Mouse (Mus musculus) heart, embryonic 14.5 days (tissue): ENCODE measurements around the gene Camk2b. TPM values are rescaled to one million over a fixed set of nuclear protein-coding genes. Genes with fewer than 3 reads are reported as not detected.

Source experiments
- ATAC-seq: fragments of 200-750 bp; cut with Nextera tagmentation; 2 replicates; pipeline ENCODE4 v1.8.0; 2017; ENCODE audit warnings: low read depth, moderate TSS enrichment; ENCODE audit not compliant: insufficient number of reproducible peaks, insufficient read depth, low FRiP score
- H3K27ac ChIP-seq, 2 experiments: fragments of 200-500 bp in 1 of 2; fragments of 300-500 bp in 1 of 2; sonication (generic) in 1 of 2; replicated peaks in 1 of 2; 2 replicates each; pipeline ENCODE4 v1.5.1; 2012 to 2014; ENCODE audit warnings: low read depth in 2 of 2, low read length in 2 of 2, control low read depth in 1 of 2, mild to moderate bottlenecking in 1 of 2, mixed read lengths in 1 of 2; ENCODE audit not compliant: control insufficient read depth in 1 of 2, insufficient read depth in 1 of 2
- H3K27me3 ChIP-seq: fragments of 300-500 bp; sonication (generic); 2 replicates; pipeline ENCODE4 v1.6.1; 2014; ENCODE audit warnings: mild to moderate bottlenecking, low read length, control low read depth; ENCODE audit not compliant: control insufficient read depth, insufficient read depth
- H3K36me3 ChIP-seq: fragments of 300-500 bp; sonication (generic); 2 replicates; pipeline ENCODE4 v1.6.1; 2014; ENCODE audit warnings: mild to moderate bottlenecking, control low read depth, low read length, mixed read lengths; ENCODE audit not compliant: control insufficient read depth, insufficient read depth
- H3K4me1 ChIP-seq, 2 experiments: fragments of 200-500 bp in 1 of 2; fragments of 300-500 bp in 1 of 2; sonication (generic) in 1 of 2; 2 replicates each; pipeline ENCODE4 v1.6.1; 2012 to 2014; ENCODE audit warnings: low read length in 2 of 2, control low read depth in 1 of 2, mixed read lengths in 1 of 2; ENCODE audit not compliant: control insufficient read depth in 2 of 2, insufficient read depth in 2 of 2
- H3K4me2 ChIP-seq: fragments of 300-500 bp; sonication (generic); 2 replicates; pipeline ENCODE4 v1.6.1; 2014; ENCODE audit warnings: mild to moderate bottlenecking, low read length
- H3K4me3 ChIP-seq, 2 experiments: fragments of 200-500 bp in 1 of 2; fragments of 300-500 bp in 1 of 2; sonication (generic) in 1 of 2; 2 replicates each; pipeline ENCODE4 v1.5.1; 2012 to 2014; ENCODE audit warnings: low read length in 2 of 2, mild to moderate bottlenecking in 2 of 2, control low read depth in 1 of 2, low read depth in 1 of 2, moderate library complexity in 1 of 2; ENCODE audit not compliant: control insufficient read depth in 1 of 2, insufficient read depth in 1 of 2
- H3K9ac ChIP-seq: fragments of 300-500 bp; sonication (generic); 2 replicates; pipeline ENCODE4 v1.6.1; 2014; ENCODE audit warnings: mild to moderate bottlenecking, low read length
- H3K9me3 ChIP-seq: fragments of 300-500 bp; sonication (generic); 2 replicates; pipeline ENCODE4 v1.6.1; 2016; ENCODE audit warnings: low read length, control low read depth; ENCODE audit not compliant: control insufficient read depth
- WGBS: fragments of 180-500 bp; shearing (Covaris S2); extraction: QIAGEN DNeasy Blood & Tissue Kit; methylation state at CpG from one replicate; pipeline ENCODE4 v1.1.7; 2014; 5-methylcytosine and 5-hydroxymethylcytosine counted together
- polyA plus RNA-seq: library from polyadenylated mRNA; unstranded; fragments of >200 nt; fragmentation: Nextera tagmentation; extraction: Ambion mirVana; gene quantifications from 2 replicates; pipeline ENCODE4 v1.2.1, GENCODE M21; 2014

Gene Camk2b
- polyA plus RNA-seq, 1 experiment from 2014 or later, result 2.5 TPM

DNA sequence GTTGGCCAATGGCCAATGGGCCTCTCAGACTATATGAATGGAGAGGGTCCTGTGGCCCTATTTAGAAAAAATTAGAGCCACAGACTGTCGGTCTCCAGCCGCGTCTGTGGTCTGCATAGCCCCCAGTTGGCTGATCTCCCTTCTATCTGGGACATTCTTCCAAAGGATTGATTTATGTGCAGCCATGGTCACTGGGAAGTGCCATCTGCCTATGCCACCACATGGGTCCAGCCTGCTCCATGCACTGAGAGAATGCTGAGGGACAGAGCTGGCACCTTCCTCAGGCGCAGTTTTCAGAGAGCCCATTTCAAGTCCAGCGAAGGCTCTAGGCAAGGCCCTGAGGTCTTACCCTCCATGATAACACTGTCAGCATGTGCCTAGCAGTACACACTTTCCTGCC, 72.0 kb downstream of the Camk2b start:
- no peaks in the 10 kb centered on the region for H3K27me3 ChIP-seq
- no peaks in the 10 kb centered on the region for H3K9me3 ChIP-seq
- no peak for ATAC-seq
- H3K27ac ChIP-seq, result no peak overlapping the region
- no peak overlapping the region for H3K4me3 ChIP-seq
- no peak overlapping the region for H3K9ac ChIP-seq
- H3K4me2 ChIP-seq, result no peak overlapping the region
- no peaks in the 10 kb centered on the region for H3K36me3 ChIP-seq
- WGBS, result 88% methylated on average over 5 of the region's 5 CpGs
- H3K4me1 ChIP-seq, result peaks cover 4 to 6% of the 10 kb centered on the region in 2 experiments; a peak in 3 of 4 replicates

- ATAC-seq, result no peak
- Histone ChIP-seq H3K9ac (no peak overlapping the region), H3K4me2 (no peak overlapping the region), H3K27me3 (no peaks in the 10 kb centered on the region), H3K27ac (no peak overlapping the region), H3K4me3 (no peak overlapping the region), H3K36me3 (no peaks in the 10 kb centered on the region), H3K9me3 (no peaks in the 10 kb centered on the region), H3K4me1 (no peaks in the 10 kb centered on the region)
- WGBS, result 30% methylated on average over 4 of the region's 4 CpGs
Observed at GRCm38 (mm10) chr11:5990910-5991309, 75.3 kb downstream of the Camk2b start.

DNA sequence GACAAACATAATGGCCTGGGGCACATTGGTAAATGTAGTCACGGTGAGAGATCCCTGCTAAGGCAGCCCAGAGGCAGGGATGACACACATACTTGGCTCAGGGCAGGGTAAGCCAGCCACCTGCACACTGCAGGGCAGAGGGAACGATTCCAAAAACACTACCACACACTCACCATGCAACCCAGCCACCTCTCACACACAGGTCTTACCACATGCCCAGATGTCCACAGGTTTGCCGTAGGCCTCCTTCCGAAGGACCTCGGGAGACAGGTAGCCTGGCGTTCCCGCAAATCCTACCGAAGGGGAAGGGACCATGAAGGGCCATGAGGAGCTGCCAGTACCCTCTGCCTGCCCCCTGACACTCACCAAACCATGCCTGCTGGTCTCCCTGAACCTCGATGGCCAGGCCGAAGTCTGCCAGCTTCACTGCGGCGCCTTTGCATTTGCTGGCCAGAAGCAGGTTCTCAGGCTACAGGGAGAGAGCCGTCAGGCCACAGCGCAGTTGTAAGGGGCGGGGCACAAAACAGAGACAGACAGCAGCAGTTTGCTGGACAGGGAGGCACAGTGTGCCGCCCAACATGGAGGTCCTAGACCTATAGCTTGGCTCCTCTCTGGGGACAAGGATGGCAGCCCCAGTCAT, 76.1 kb downstream of the Camk2b start:
- Histone ChIP-seq H3K4me1 (no peaks in the 10 kb centered on the region), H3K9ac (no peak overlapping the region), H3K4me2 (no peak overlapping the region), H3K9me3 (no peaks in the 10 kb centered on the region), H3K4me3 (no peak overlapping the region), H3K36me3 (no peaks in the 10 kb centered on the region), H3K27ac (no peak overlapping the region), H3K27me3 (no peaks in the 10 kb centered on the region)
- WGBS, result 81% methylated on average over 16 of the region's 16 CpGs
- no peak for ATAC-seq

DNA sequence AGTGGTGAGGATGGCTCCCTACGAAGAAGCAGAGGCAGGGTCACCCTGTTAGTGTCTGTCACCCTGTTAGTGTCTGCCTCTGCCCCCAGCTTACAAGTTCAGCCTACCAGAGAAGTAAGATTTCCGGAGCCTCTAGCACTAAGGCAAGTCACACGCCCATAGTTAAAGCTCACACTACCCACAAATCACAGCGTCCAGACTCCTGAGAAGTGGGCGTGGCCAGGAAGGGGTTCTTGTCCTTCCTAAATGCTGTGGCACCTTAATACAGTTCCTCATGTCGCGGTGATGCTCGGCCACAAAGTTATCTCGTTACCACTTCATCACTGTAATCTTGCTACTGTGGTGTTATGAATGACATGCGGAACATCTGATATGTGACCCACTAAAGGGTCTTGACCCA, 78.0 kb downstream of the Camk2b start:
- no peaks in the 10 kb centered on the region for H3K9me3 ChIP-seq
- no peak overlapping the region for H3K27ac ChIP-seq
- H3K4me1 ChIP-seq, result no peaks in the 10 kb centered on the region
- H3K4me2 ChIP-seq, result no peak overlapping the region
- H3K4me3 ChIP-seq, result no peak overlapping the region
- ATAC-seq, result no peak
- no peaks in the 10 kb centered on the region for H3K36me3 ChIP-seq
- WGBS, result 72% methylated on average over 10 of the region's 10 CpGs
- H3K27me3 ChIP-seq, result no peaks in the 10 kb centered on the region
- no peak overlapping the region for H3K9ac ChIP-seq

DNA sequence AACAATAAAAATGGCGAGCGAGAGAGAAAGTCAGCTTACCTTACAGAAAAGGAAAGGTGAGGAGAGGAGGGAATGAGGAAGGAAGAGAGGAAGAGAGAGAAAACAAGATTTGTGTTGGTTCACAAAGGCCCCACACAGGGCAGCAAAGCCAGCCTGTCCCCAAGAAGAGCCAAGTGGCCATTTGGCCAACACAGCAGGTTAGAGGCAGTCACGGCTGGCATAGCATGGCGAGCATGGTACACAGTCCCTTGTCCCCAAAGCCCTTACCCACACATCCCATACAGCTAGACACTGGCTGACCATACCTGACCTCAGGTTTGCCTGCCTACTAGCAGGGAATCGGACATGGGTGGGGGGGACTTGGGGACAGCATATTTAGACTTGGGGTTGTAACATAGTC, 82.5 kb downstream of the Camk2b start:
- Histone ChIP-seq H3K27ac (no peak overlapping the region), H3K36me3 (no peaks in the 10 kb centered on the region), H3K4me3 (no peak overlapping the region), H3K4me1 (no peaks in the 10 kb centered on the region), H3K4me2 (no peak overlapping the region), H3K27me3 (no peaks in the 10 kb centered on the region), H3K9me3 (no peaks in the 10 kb centered on the region), H3K9ac (no peak overlapping the region)
- 95% methylated on average over 5 of the region's 5 CpGs for whole genome bisulfite sequencing
- ATAC-seq, result no peak

GRCm38 (mm10) chr11:5981323-5981722, 84.8 kb downstream of the Camk2b start:
- Histone ChIP-seq H3K9ac (no peak overlapping the region), H3K9me3 (no peaks in the 10 kb centered on the region), H3K4me2 (no peak overlapping the region), H3K4me3 (no peak overlapping the region), H3K36me3 (no peaks in the 10 kb centered on the region), H3K27ac (no peak overlapping the region), H3K4me1 (peaks cover 0 to 1% of the 10 kb centered on the region in 2 experiments; a peak in 1 of 4 replicates), H3K27me3 (no peaks in the 10 kb centered on the region)
- 81% methylated on average over 7 of the region's 7 CpGs for WGBS
- no peak for ATAC-seq

DNA sequence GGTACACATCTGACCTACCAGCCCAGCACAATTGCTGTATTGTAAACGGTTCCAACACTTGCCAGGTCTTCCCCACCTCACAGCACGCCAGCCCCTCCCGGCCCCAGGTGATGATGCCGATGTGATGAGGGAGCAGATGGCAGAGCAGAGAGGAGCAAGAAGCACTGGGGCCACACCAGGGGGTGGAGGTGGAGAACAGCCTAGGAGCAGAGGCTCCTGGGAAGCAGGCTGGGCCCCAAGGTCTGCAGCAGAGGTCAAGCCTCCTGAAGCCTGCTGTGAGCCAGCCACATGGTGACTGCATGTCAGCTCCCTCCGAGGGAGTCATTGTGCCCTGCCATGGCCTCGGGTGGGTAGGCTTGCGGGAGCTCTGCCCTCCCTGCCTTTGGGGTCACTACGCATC, 85.6 kb downstream of the Camk2b start:
- WGBS, result 67% methylated on average over 8 of the region's 8 CpGs
- Histone ChIP-seq H3K4me3 (no peak overlapping the region), H3K27me3 (no peaks in the 10 kb centered on the region), H3K4me2 (no peak overlapping the region), H3K27ac (no peak overlapping the region), H3K9ac (no peak overlapping the region), H3K4me1 (peaks cover 2 to 6% of the 10 kb centered on the region in 2 experiments; a peak in 2 of 4 replicates), H3K36me3 (no peaks in the 10 kb centered on the region), H3K9me3 (no peaks in the 10 kb centered on the region)
- ATAC-seq, result no peak

DNA sequence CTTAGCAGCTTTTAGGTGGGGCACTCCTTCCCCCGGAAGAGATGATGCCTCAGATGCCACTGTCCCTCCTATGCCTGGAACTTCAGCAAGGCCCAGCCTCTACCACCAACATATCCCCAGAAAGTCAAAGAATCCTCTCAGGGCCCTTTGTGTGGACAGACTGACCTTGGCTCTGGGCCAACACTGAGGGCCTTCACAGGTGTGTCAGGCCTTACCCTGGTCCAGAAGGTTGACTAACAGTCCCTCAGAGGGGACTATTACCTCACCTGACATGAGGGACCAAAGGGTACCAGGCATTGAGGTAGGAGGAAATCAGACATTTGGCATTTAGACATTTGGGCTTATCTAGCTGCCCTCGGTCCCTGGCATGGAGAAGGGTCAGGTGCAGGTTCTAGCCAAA, 86.1 kb downstream of the Camk2b start:
- Histone ChIP-seq H3K4me1 (peaks cover 2 to 6% of the 10 kb centered on the region in 2 experiments; a peak in 2 of 4 replicates), H3K27ac (no peak overlapping the region), H3K36me3 (no peaks in the 10 kb centered on the region), H3K27me3 (no peaks in the 10 kb centered on the region), H3K4me3 (no peak overlapping the region), H3K9me3 (no peaks in the 10 kb centered on the region), H3K4me2 (no peak overlapping the region), H3K9ac (no peak overlapping the region)
- no peak for ATAC-seq
- WGBS, result 82% methylated on average over 2 of the region's 2 CpGs
